In genomic region chr4:84109771-84110503, GRCm38 (mm10) we compare ENCODE assay signal across 10 mouse cellular contexts.
DNase-seq lines count a peak whose midpoint lies in the region; ATAC-seq and TF ChIP-seq lines count a peak whose summit lies in the region.
"Had no signal": no experiment of that assay in that cellular context is flagged by ENCODE, and none has a peak within 500 bp of the region (broad histone marks: within the 10 kb centered on the region; RNA-seq: fewer than 3 reads in every experiment).

No protein-coding gene starts in this region.

- no peak overlapping the region for H3K4me3 ChIP-seq in liver, adult 2 months (ENCODE audit: insufficient read depth, low read depth, low read length)
- no peak overlapping the region for H3K4me3 ChIP-seq in liver, embryonic 12.5 days
- 0 out of 2 replicates have a peak overlapping the region, but pooled peaks have one; percentile 8 for H3K4me3 ChIP-seq in embryonic facial prominence, embryonic 10.5 days
- no peak overlapping the region for H3K4me3 ChIP-seq in neural tube, embryonic 12.5 days
- H3K4me3 ChIP-seq: heart, embryonic 10.5 days had no signal

- peaks cover 2% of the 10 kb centered on the region; the same call in 1 of the 2 replicates for H3K4me1 ChIP-seq in liver, adult 2 months (ENCODE audit: control insufficient read depth, insufficient read depth, low read length)
- no peaks in the 10 kb centered on the region for H3K4me1 ChIP-seq in liver, embryonic 12.5 days
- peaks cover 30% of the 10 kb centered on the region for H3K4me1 ChIP-seq in embryonic facial prominence, embryonic 10.5 days
- peaks cover 17% of the 10 kb centered on the region for H3K4me1 ChIP-seq in neural tube, embryonic 12.5 days

- no peaks in the 10 kb centered on the region for H3K36me3 ChIP-seq in liver, adult 2 months (ENCODE audit: control insufficient read depth, insufficient read depth, low read length)
- no peaks in the 10 kb centered on the region for H3K36me3 ChIP-seq in liver, embryonic 12.5 days
- no peaks in the 10 kb centered on the region for H3K36me3 ChIP-seq in embryonic facial prominence, embryonic 10.5 days (replicated peaks)
- no peaks in the 10 kb centered on the region for H3K36me3 ChIP-seq in neural tube, embryonic 12.5 days
- H3K36me3 ChIP-seq: heart, embryonic 10.5 days had no signal

- ATAC-seq in liver, embryonic 12.5 days = no peak
- peak; percentile 44; the same call in 1 of the 2 replicates for ATAC-seq in neural tube, embryonic 12.5 days (ENCODE audit: low FRiP score, low read depth)
- no peak for ATAC-seq in granulocyte monocyte progenitor cell, adult 5-6 weeks (replicated peaks; ENCODE audit: poor library complexity, severe bottlenecking)
- ATAC-seq: intestine, embryonic 16.5 days had no signal

- H3K79me2 ChIP-seq in liver, adult 2 months (ENCODE audit: control insufficient read depth, insufficient read depth, low read length) = no peaks in the 10 kb centered on the region

- TF ChIP-seq CTCF in liver, adult 2 months (IDR thresholded peaks at IDR 0.05; ENCODE audit: low read depth, low read length) = no peak

- no peak overlapping the region for H3K27ac ChIP-seq in liver, adult 2 months (replicated peaks; ENCODE audit: insufficient read depth, low read depth, low read length)
- H3K27ac ChIP-seq in liver, embryonic 12.5 days = no peak overlapping the region
- peak overlapping the region; percentile 63 for H3K27ac ChIP-seq in embryonic facial prominence, embryonic 10.5 days (replicated peaks)
- no peak overlapping the region for H3K27ac ChIP-seq in neural tube, embryonic 12.5 days
- H3K27ac ChIP-seq: heart, embryonic 10.5 days had no signal

- 55% methylated on average over 12 of the region's 12 CpGs for WGBS in liver, adult 2 months
- 34% methylated on average over 12 of the region's 12 CpGs for WGBS in liver, embryonic 12.5 days (ENCODE audit: insufficient replicate concordance)
- WGBS in embryonic facial prominence, embryonic 10.5 days = 6% methylated on average over 12 of the region's 12 CpGs
- WGBS in neural tube, embryonic 12.5 days = 4% methylated on average over 12 of the region's 12 CpGs

- H3K4me2 ChIP-seq in liver, embryonic 12.5 days = no peak overlapping the region
- H3K4me2 ChIP-seq in neural tube, embryonic 12.5 days (replicated peaks) = peak overlapping the region; percentile 27; the same call in 1 of the 2 replicates

- TF ChIP-seq POLR2A in liver, adult 2 months (IDR thresholded peaks at IDR 0.05; ENCODE audit: extremely low read depth, insufficient read depth, low read length) = no peak

- no peaks in the 10 kb centered on the region for H3K27me3 ChIP-seq in liver, adult 2 months (ENCODE audit: control insufficient read depth, insufficient read depth, low read length)
- H3K27me3 ChIP-seq in liver, embryonic 12.5 days (replicated peaks) = no peaks in the 10 kb centered on the region
- H3K27me3 ChIP-seq in embryonic facial prominence, embryonic 10.5 days (replicated peaks; ENCODE audit: low read depth, poor library complexity, severe bottlenecking) = peaks cover 32% of the 10 kb centered on the region
- H3K27me3 ChIP-seq in neural tube, embryonic 12.5 days (replicated peaks) = no peaks in the 10 kb centered on the region

- peak; percentile 63 for DNase-seq in liver, adult 2 months (ENCODE audit: extremely low read depth, low read depth, low spot score)
- DNase-seq in embryonic facial prominence, embryonic 10.5 days (ENCODE audit: low spot score) = peak; percentile 56
- peak; percentile 72 for DNase-seq in kidney, postnatal 10 days
- DNase-seq in cerebellum, postnatal 36 days = no peak
- no peak for DNase-seq in liver

- no peaks in the 10 kb centered on the region for H3K9me3 ChIP-seq in liver, embryonic 12.5 days (replicated peaks)
- H3K9me3 ChIP-seq in embryonic facial prominence, embryonic 10.5 days = no peaks in the 10 kb centered on the region
- H3K9me3 ChIP-seq in neural tube, embryonic 12.5 days = no peaks in the 10 kb centered on the region
- H3K9me3 ChIP-seq: heart, embryonic 10.5 days had no signal

- no peak overlapping the region for H3K9ac ChIP-seq in liver, adult 2 months (ENCODE audit: low read depth, low read length)
- H3K9ac ChIP-seq in liver, embryonic 12.5 days = no peak overlapping the region
- H3K9ac ChIP-seq in neural tube, embryonic 12.5 days = no peak overlapping the region

Comparison
In these comparisons a context has a peak if more than half of its experiments do, and no peak if none do; other contexts are left out.
1. DNase-seq: peak in liver, adult 2 months (single experiment), embryonic facial prominence, embryonic 10.5 days (single experiment) and kidney, postnatal 10 days (single experiment); none in cerebellum, postnatal 36 days (0 of 2) and liver (single experiment).